Mouse (Mus musculus) T-cell, adult 2 months (primary cell): ENCODE data around the gene Mettl6.
A peak's percentile ranks its signal among the peaks of the same experiment; 100 is the strongest.

Experiments
- DNase-seq: peaks from one replicate; pipeline ENCODE4 v3.0.0; 2022; ENCODE audit warnings: low spot score

Mettl6 gene

GRCm38 (mm10) chr14:31494975-31495455 lies at the start of gene Mettl6:
Mettl6 (minus strand) TSS chr14:31495040.
- DNase-seq: peak; percentile 93

GRCm38 (mm10) chr14:31543885-31544442 lies 49.1 kb upstream of the Mettl6 start:
- no peak for DNase-seq

GRCm38 (mm10) chr14:31537298-31537697 lies 42.5 kb upstream of the Mettl6 start:
- no peak for DNase-seq

GRCm38 (mm10) chr14:31532656-31533055 lies 37.8 kb upstream of the Mettl6 start:
- no peak for DNase-seq

GRCm38 (mm10) chr14:31531506-31532148 lies 36.8 kb upstream of the Mettl6 start:
- peak; percentile 84 for DNase-seq

GRCm38 (mm10) chr14:31530847-31531246 lies 36.0 kb upstream of the Mettl6 start:
- no peak for DNase-seq

- no peak for DNase-seq
These were observed 30.4 kb upstream of the Mettl6 start for GRCm38 (mm10) chr14:31525040-31525810.

- peak; percentile 28 for DNase-seq
These were observed 26.5 kb upstream of the Mettl6 start for GRCm38 (mm10) chr14:31521318-31521717.

GRCm38 (mm10) chr14:31519165-31519564 lies 24.3 kb upstream of the Mettl6 start:
- DNase-seq: no peak

GRCm38 (mm10) chr14:31515895-31516294 lies 21.1 kb upstream of the Mettl6 start:
- no peak for DNase-seq

GRCm38 (mm10) chr14:31510322-31510721 lies 15.5 kb upstream of the Mettl6 start:
- no peak for DNase-seq

GRCm38 (mm10) chr14:31509911-31510310 lies 15.1 kb upstream of the Mettl6 start:
- DNase-seq: no peak

GRCm38 (mm10) chr14:31506456-31506855 lies 11.6 kb upstream of the Mettl6 start:
- no peak for DNase-seq

GRCm38 (mm10) chr14:31503406-31503805 lies 8.6 kb upstream of the Mettl6 start:
- no peak for DNase-seq

GRCm38 (mm10) chr14:31499526-31499925 lies 4.7 kb upstream of the Mettl6 start:
- DNase-seq: no peak

- DNase-seq: no peak
These were observed 1.4 kb upstream of the Mettl6 start for GRCm38 (mm10) chr14:31496241-31496646.

GRCm38 (mm10) chr14:31495538-31495937 lies 698 bp upstream of the Mettl6 start:
- no peak for DNase-seq

- peak; percentile 60 for DNase-seq
These were observed 378 bp downstream of the Mettl6 start, which contains the start of gene Eaf1 for GRCm38 (mm10) chr14:31494349-31494974. Eaf1 (plus strand) TSS chr14:31494399.

- no peak for DNase-seq
These were observed 939 bp downstream of the Mettl6 start for GRCm38 (mm10) chr14:31493901-31494300.

- no peak for DNase-seq
These were observed 6.8 kb downstream of the Mettl6 start for GRCm38 (mm10) chr14:31488055-31488454.

GRCm38 (mm10) chr14:31486465-31486864 lies 8.4 kb downstream of the Mettl6 start:
- DNase-seq: no peak

GRCm38 (mm10) chr14:31482417-31482816 lies 12.4 kb downstream of the Mettl6 start:
- no peak for DNase-seq
